Mouse (Mus musculus) fat pad, adult 2 months (tissue): ENCODE results near the gene H2-DMb1.

Experiments
- DNase-seq: peaks from one replicate; pipeline ENCODE4 v3.0.0-alpha.2; 2011; ENCODE audit warnings: low read depth, low spot score; ENCODE audit errors: extremely low read depth

Gene H2-DMb1

GRCm38 (mm10) chr17:34188986-34189385 lies 36.1 kb downstream of the H2-DMb1 start:
- DNase-seq: no peak

GRCm38 (mm10) chr17:34192852-34193251 lies 40.0 kb downstream of the H2-DMb1 start:
- no peak for DNase-seq

- no peak for DNase-seq
Measured at GRCm38 (mm10) chr17:34193468-34193867, 40.6 kb downstream of the H2-DMb1 start.

- DNase-seq: no peak
Measured at GRCm38 (mm10) chr17:34194723-34195122, 41.9 kb downstream of the H2-DMb1 start.

GRCm38 (mm10) chr17:34196491-34196890 lies 43.6 kb downstream of the H2-DMb1 start:
- no peak for DNase-seq

- DNase-seq: peak; percentile 33
Measured at GRCm38 (mm10) chr17:34196941-34197894, 44.3 kb downstream of the H2-DMb1 start, which contains the start of gene Psmb8. Gene Psmb8, plus strand, starts transcription at chr17:34197721.

- DNase-seq: no peak
Measured at GRCm38 (mm10) chr17:34197904-34198520, 45.1 kb downstream of the H2-DMb1 start.

GRCm38 (mm10) chr17:34198521-34198912 lies 45.6 kb downstream of the H2-DMb1 start:
- DNase-seq: no peak

- no peak for DNase-seq
Measured at GRCm38 (mm10) chr17:34199050-34199619, 46.3 kb downstream of the H2-DMb1 start.

GRCm38 (mm10) chr17:34200047-34200446 lies 47.2 kb downstream of the H2-DMb1 start:
- no peak for DNase-seq

GRCm38 (mm10) chr17:34200772-34201505 lies 48.1 kb downstream of the H2-DMb1 start:
- DNase-seq: no peak

GRCm38 (mm10) chr17:34201506-34202055 lies 48.7 kb downstream of the H2-DMb1 start:
- DNase-seq: no peak

- DNase-seq: no peak
Measured at GRCm38 (mm10) chr17:34202760-34203442, 50.0 kb downstream of the H2-DMb1 start.

- DNase-seq: no peak
Measured at GRCm38 (mm10) chr17:34203444-34203843, 50.6 kb downstream of the H2-DMb1 start, which contains the start of gene Tap2. Gene Tap2, plus strand, starts transcription at chr17:34203527.

GRCm38 (mm10) chr17:34204303-34205010 lies 51.6 kb downstream of the H2-DMb1 start:
- DNase-seq: no peak

GRCm38 (mm10) chr17:34205021-34205745 lies 52.3 kb downstream of the H2-DMb1 start:
- DNase-seq: no peak

GRCm38 (mm10) chr17:34205746-34206176 lies 52.9 kb downstream of the H2-DMb1 start:
- DNase-seq: no peak

- no peak for DNase-seq
Measured at GRCm38 (mm10) chr17:34206731-34207130, 53.9 kb downstream of the H2-DMb1 start.

GRCm38 (mm10) chr17:34207456-34207855 lies 54.6 kb downstream of the H2-DMb1 start:
- DNase-seq: no peak
